Mouse (Mus musculus) heart, adult 2 months (tissue): ENCODE measurements at regions not wholly inside any gene's neighbourhood (a gene's known extent, or its start where the extent isn't known, plus 50 kb on each side); places are given as distances from the start of the nearest gene placed in this dataset.

Experiments
- DNase-seq, 2 experiments: peaks; one replicate each; pipeline ENCODE4 v3.0.0; 2021
- H3K27ac ChIP-seq: fragments of 200-600 bp; 2 replicates; pipeline ENCODE4 v1.8.1; 2022
- H3K27me3 ChIP-seq: fragments of 200-500 bp; 2 replicates; pipeline ENCODE4 v1.6.1; 2012; ENCODE audit warnings: mild to moderate bottlenecking, low read length, inconsistent platforms, mixed read lengths; ENCODE audit not compliant: control insufficient read depth, insufficient read depth
- H3K36me3 ChIP-seq: fragments of 200-500 bp; 2 replicates; pipeline ENCODE4 v1.6.1; 2012; ENCODE audit warnings: low read length, inconsistent platforms; ENCODE audit not compliant: control insufficient read depth, insufficient read depth
- H3K4me1 ChIP-seq: fragments of 200-500 bp; 2 replicates; pipeline ENCODE4 v1.6.1; 2011; ENCODE audit warnings: low read length; ENCODE audit not compliant: control insufficient read depth, insufficient read depth
- H3K4me3 ChIP-seq: fragments of 200-600 bp; 2 replicates; pipeline ENCODE4 v1.8.1; 2022
- H3K79me2 ChIP-seq: fragments of 200-500 bp; replicated peaks from 2 replicates; pipeline ENCODE4 v1.6.1; 2012; ENCODE audit warnings: mild to moderate bottlenecking, inconsistent platforms, low read length, moderate library complexity, mixed read lengths; ENCODE audit not compliant: control insufficient read depth, insufficient read depth
- H3K9ac ChIP-seq: fragments of 200-500 bp; 2 replicates; pipeline ENCODE4 v1.6.1; 2012; ENCODE audit warnings: low read depth, mild to moderate bottlenecking, control low read depth, inconsistent platforms, low read length, mixed read lengths
- CTCF ChIP-seq: fragments of 200-600 bp; IDR thresholded peaks from 2 replicates; pipeline ENCODE4 v1.8.1; 2022; ENCODE audit warnings: antibody characterized with exemption, mild to moderate bottlenecking, moderate library complexity
- EP300 ChIP-seq: fragments of 200-500 bp; IDR thresholded peaks from 2 replicates; pipeline ENCODE4 v1.6.1; 2011; ENCODE audit warnings: low read depth, low read length, control low read depth; ENCODE audit not compliant: insufficient read depth
- POLR2A ChIP-seq: fragments of 200-500 bp; IDR thresholded peaks from 2 replicates; pipeline ENCODE4 v1.6.1; 2011; ENCODE audit warnings: mild to moderate bottlenecking, low read depth, low read length, control low read depth; ENCODE audit not compliant: insufficient read depth
- WGBS: fragments of 180-500 bp; shearing (Covaris S2); methylation state at CpG from one replicate; pipeline ENCODE4 v1.1.7; 2018; 5-methylcytosine and 5-hydroxymethylcytosine counted together
- intact Hi-C: fragments of 180-260 bp; cut with DNase I; formaldehyde crosslinking; loops from one replicate; pipeline ENCODE4 v1.15.1; 2025

DNA sequence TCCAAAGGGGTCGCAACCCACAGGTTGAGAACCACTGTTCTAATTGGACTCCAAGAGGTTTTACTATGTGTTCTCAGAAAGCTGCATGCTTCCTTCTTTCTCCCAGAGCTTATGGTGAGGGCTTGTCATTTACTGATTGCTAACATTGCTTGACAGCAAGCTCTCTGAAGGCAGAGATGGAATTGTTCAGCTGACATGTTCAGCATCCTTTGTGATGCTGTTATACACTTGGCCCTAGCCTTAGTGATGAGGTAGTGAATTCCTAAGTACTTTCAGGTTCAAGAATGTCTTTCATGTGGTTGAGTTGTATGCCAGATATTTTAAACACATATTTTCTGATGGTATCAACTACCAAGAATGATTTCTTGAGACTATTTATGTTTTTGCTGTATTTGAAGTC lies 202.9 kb upstream of the Zc3h12c start:
- intact Hi-C loops = no loop called here
- H3K4me1 ChIP-seq = no peaks in the 10 kb centered on the region
- 92% methylated on average over 1 of the region's 1 CpGs for WGBS

DNA sequence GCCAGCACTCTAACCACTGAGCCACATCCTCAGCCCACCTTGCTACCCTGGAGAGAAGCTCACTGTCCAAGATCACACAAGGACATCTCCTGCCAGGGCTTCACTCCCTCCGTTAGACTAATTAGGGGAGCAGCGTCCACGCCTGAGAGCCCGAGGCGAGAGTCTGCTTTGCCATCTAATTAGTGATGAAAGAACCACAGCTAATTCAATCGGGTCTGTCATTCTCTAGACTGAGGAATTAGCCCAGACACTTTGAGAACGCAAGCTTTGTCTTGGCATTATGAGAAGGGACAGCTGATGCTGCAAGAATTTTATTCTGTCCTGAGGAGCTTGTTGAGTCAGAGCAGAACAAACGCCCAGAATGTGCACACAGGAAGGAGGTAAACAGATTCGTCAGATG lies 200.5 kb upstream of the Zc3h12c start:
- no peak for DNase-seq
- no peaks in the 10 kb centered on the region for H3K79me2 ChIP-seq
- H3K27me3 ChIP-seq = no peaks in the 10 kb centered on the region
- no peak overlapping the region for H3K27ac ChIP-seq
- H3K4me1 ChIP-seq = no peaks in the 10 kb centered on the region
- no peak for TF ChIP-seq CTCF
- TF ChIP-seq POLR2A = no peak
- TF ChIP-seq EP300 = no peak
- intact Hi-C loops = no loop called here
- no peaks in the 10 kb centered on the region for H3K36me3 ChIP-seq
- no peak overlapping the region for H3K9ac ChIP-seq
- WGBS = 77% methylated on average over 9 of the region's 9 CpGs
- no peak overlapping the region for H3K4me3 ChIP-seq

More for the DNA sequence above, 202.9 kb upstream of the Zc3h12c start:
- H3K4me3 ChIP-seq = no peak overlapping the region
- H3K36me3 ChIP-seq = no peaks in the 10 kb centered on the region
- H3K27me3 ChIP-seq = no peaks in the 10 kb centered on the region
- no peak overlapping the region for H3K27ac ChIP-seq
- TF ChIP-seq EP300 (no peak), CTCF (no peak), POLR2A (no peak)
- H3K9ac ChIP-seq = no peak overlapping the region
- no peaks in the 10 kb centered on the region for H3K79me2 ChIP-seq
- no peak for DNase-seq

DNA sequence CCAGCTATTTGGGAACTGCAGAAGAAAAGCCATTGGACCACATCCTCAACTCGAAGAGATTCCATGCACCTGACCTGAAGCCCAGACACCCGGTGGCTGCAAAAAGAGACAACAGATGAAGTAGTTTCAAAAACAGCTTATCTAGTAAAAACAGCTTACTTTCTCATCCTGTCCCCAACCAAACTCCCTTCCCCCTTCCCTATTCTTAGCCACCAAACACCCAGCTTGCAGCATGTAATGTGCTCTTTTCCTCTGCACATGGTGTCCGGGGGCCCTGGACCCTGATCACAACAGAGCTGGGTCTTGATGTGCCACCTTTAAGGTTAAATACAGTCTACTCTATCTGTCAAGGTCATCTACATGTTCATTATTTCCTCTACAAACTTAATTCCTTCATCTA lies 199.7 kb upstream of the Zc3h12c start:
- intact Hi-C loops = no loop called here
- no peaks in the 10 kb centered on the region for H3K36me3 ChIP-seq
- DNase-seq = no peak
- no peak overlapping the region for H3K27ac ChIP-seq
- no peaks in the 10 kb centered on the region for H3K27me3 ChIP-seq
- no peak for TF ChIP-seq POLR2A
- no peak for TF ChIP-seq CTCF
- no peak for TF ChIP-seq EP300
- H3K4me3 ChIP-seq = no peak overlapping the region
- H3K79me2 ChIP-seq = no peaks in the 10 kb centered on the region
- no peak overlapping the region for H3K9ac ChIP-seq
- H3K4me1 ChIP-seq = no peaks in the 10 kb centered on the region
- 35% methylated on average over 3 of the region's 3 CpGs for WGBS

DNA sequence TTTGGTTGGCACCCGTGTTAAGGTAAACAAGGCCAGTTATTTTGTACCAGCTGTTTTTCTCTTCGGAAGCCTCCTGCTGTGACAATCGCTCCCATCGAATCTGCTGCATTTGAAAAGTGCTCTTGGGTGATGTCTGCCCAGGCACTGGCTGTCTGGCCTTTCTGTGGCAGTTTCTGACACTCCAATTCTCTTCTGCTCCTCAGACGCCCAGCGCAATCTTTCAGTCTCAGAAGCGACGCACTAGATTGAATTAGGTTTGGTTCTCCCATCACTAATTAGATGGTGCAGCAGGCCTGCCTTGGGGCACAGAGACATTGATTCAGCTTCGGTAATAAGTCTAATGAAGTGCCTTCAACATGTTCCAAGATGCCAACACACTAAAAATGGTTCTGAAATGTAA lies 197.7 kb upstream of the Zc3h12c start:
- no peak for DNase-seq
- TF ChIP-seq CTCF (no peak), POLR2A (no peak), EP300 (no peak)
- Histone ChIP-seq H3K4me1 (no peaks in the 10 kb centered on the region), H3K9ac (no peak overlapping the region), H3K27ac (no peak overlapping the region), H3K4me3 (no peak overlapping the region), H3K27me3 (no peaks in the 10 kb centered on the region), H3K36me3 (no peaks in the 10 kb centered on the region), H3K79me2 (no peaks in the 10 kb centered on the region)
- 71% methylated on average over 9 of the region's 9 CpGs for WGBS
- intact Hi-C loops = no loop called here

DNA sequence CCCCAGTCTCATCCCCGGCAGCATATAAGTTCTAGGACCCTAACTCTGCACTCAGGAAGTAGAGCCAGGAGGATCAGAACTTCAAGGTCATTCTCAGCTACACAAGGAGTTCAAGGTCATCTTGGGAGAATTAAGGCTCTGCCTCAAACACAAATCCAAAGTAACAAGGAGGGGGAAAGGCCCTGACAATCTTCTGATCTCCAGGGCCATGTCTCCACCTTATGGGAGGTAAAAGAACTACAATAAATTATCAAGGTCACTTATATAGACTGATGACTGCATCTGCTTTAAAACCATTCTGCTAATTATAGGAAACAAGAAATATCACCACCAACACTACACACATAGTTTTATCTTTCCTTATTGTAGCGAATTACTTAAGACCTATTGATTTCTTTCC lies 193.2 kb upstream of the Zc3h12c start:
- Histone ChIP-seq H3K27ac (no peak overlapping the region), H3K4me1 (no peaks in the 10 kb centered on the region), H3K36me3 (no peaks in the 10 kb centered on the region), H3K4me3 (no peak overlapping the region), H3K79me2 (no peaks in the 10 kb centered on the region), H3K9ac (no peak overlapping the region), H3K27me3 (no peaks in the 10 kb centered on the region)
- WGBS = 68% methylated on average over 2 of the region's 2 CpGs
- no peak for TF ChIP-seq CTCF
- no peak for TF ChIP-seq POLR2A
- TF ChIP-seq EP300 = no peak
- intact Hi-C loops = no loop called here
- no peak for DNase-seq

DNA sequence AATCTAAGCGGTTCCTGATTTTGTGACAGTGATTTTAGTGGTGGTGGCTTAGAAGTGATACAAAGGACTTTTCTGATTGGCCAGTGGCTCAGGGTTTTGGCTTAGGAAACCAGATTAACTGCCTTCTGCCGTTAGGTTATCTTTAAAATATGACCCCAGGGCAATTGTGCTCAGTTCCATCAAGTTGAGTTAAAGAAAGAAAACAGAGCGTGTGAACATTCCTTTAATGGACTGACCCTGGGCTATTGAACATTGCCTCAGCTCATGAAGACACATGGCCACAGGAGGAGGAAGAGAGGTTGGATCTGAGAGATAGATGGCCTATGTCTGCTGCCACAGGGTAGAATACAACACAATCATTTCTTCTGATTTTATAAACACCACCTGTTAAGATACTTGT lies 191.0 kb upstream of the Zc3h12c start:
- no peaks in the 10 kb centered on the region for H3K4me1 ChIP-seq

DNA sequence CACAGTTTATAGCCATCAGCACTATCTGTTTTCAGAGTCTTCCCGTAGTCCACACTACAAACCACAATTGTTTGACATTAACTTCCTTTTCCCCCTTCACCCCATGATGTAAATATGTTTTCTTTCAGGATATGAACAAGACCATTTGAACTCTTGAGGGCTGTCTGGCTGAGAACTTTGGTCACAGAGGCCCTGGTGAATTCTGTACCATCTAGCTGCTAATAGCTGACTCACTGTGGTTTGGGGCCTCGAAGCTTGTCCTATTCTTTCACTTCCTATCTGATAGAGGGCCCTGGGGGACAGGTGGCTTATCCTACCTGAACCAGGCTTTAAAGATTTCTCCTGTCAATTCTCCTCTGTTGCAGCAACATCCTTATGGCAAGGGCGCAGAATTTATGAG lies 188.2 kb upstream of the Zc3h12c start:
- 56% methylated on average over 3 of the region's 3 CpGs for WGBS
- Histone ChIP-seq H3K9ac (no peak overlapping the region), H3K27ac (no peak overlapping the region), H3K36me3 (no peaks in the 10 kb centered on the region), H3K4me1 (no peaks in the 10 kb centered on the region), H3K4me3 (no peak overlapping the region), H3K27me3 (no peaks in the 10 kb centered on the region), H3K79me2 (no peaks in the 10 kb centered on the region)
- no peak for TF ChIP-seq POLR2A
- TF ChIP-seq CTCF = no peak
- no peak for TF ChIP-seq EP300
- DNase-seq = no peak
- intact Hi-C loops = no loop called here

More for the DNA sequence above, 191.0 kb upstream of the Zc3h12c start:
- H3K27ac ChIP-seq = no peak overlapping the region
- H3K27me3 ChIP-seq = no peaks in the 10 kb centered on the region
- WGBS = 58% methylated on average over 3 of the region's 3 CpGs
- H3K79me2 ChIP-seq = no peaks in the 10 kb centered on the region
- H3K36me3 ChIP-seq = no peaks in the 10 kb centered on the region
- TF ChIP-seq CTCF = no peak
- TF ChIP-seq POLR2A = no peak
- no peak for TF ChIP-seq EP300
- no peak overlapping the region for H3K9ac ChIP-seq
- no peak overlapping the region for H3K4me3 ChIP-seq
- no peak for DNase-seq
- intact Hi-C loops = no loop called here
